Mouse (Mus musculus): Measurements from ENCODE around the gene Mitd1.

Mitd1 gene

DNA sequence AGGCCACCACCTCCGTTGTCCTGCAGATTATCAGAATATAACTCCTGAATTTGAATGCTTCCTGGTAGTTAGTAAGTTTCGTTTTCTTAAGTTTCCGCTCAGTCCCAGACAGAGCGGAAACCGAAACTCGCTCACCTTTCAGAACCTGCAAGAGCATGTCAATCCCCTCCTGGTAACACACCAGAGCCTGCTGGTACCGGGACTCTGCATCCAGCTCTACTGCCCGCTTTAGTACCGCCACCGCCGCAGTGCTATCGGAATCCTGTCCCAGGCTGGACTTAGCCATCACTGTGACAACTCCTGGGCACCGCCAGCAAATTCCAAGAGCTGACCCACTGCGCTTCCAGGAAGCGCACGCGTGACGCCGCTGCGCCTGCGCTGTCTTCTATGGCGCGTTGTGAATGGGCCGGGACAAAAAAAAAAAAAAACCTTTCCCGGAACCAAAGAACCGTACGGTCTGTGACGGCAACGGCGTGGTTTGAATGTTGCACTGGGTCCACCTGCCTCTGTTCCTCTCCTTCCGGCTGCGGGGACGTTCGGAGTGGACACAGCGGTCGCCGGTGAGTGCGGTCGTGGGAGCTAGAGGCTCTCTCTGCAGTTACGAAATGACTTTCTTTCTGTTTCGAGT is at the start of gene Mitd1, which contains the start of gene Mrpl30:
Gene Mitd1, minus strand, starts transcription at position 387 of the 628 bp plus-strand sequence.
Gene Mrpl30, plus strand, starts transcription at position 453 of the 628 bp plus-strand sequence.
- peak; percentile 79 for DNase-seq (ENCODE audit: low spot score)

DNA sequence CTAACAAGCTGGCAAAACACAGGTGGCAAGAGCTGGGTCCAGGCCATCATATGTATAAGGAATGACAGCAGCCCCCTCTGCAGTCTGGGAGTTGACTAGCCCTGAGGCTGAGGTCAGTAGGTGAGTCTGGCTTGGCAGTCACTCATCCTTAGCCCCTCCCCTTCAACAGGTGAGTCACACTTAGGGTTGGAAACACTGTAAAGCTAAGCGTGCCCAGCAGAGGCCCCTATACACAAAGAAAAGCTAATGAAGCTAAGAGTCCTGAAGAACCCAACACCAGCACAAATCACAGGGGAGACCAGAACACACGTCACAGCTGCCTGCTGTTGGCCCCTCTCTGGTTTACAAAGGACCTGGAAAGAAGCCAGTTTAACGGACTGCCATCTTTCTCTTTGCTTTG is 41.6 kb upstream of the Mitd1 start:
- DNase-seq (ENCODE audit: low spot score), result no peak

DNA sequence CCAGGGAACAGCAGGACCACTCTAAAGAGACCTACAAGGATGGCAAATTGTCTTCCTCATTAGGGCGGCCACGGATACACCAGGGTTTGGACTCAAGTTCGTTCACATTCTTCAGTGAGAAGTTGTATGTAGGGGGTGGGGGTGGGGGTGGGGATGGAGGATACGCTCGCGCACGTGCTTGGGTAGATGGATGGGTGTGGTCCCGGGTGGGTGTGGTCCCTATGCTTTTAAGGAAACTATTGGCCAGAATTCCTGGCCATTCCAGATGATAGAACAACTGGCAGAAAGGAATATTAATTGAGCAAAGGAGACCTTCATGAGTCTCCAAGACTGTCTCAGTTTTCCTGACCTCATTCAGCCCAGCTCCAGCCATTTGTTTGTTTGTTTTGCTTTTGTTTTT is 35.8 kb upstream of the Mitd1 start:
- DNase-seq (ENCODE audit: low spot score), result no peak

DNA sequence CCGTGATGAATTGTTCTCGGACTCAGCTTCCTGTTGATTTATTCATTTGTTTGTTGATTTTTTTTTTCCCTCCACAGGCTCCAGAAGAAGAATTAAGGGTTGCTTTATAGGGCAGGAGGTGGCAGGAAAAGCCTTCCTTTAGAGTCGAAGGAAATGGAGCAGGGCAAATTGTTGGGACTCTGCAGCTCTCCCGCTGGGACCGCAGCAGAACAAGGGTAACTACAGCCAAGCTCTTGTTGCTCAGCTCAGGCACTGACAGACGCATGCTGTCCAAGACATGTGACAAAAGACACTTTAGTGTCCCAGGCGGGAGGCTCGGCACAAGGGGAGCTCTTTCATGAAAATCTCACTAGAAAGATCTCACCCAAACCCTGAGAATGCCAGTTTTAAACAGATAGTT is 32.3 kb upstream of the Mitd1 start:
- DNase-seq (ENCODE audit: low spot score), result no peak

DNA sequence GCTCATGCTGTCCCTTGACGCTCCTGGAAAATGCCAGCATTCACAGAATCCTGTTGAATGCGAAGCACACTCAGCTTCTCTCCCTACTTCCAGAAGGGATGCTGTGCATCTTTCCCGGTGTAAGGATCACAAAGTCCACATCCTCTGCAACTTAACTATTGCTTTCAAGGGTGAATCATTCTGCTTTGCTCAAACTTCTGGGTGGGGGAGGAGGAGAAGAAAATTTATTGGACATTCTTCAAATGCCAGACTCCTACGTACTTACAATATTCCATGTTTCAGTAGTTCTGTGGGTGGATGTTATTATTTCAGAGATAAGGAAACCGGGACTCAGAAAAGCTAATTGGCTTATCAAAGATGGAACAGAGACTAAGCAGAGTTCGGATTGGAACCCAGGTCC is 27.9 kb upstream of the Mitd1 start:
- no peak for DNase-seq (ENCODE audit: low spot score)

DNA sequence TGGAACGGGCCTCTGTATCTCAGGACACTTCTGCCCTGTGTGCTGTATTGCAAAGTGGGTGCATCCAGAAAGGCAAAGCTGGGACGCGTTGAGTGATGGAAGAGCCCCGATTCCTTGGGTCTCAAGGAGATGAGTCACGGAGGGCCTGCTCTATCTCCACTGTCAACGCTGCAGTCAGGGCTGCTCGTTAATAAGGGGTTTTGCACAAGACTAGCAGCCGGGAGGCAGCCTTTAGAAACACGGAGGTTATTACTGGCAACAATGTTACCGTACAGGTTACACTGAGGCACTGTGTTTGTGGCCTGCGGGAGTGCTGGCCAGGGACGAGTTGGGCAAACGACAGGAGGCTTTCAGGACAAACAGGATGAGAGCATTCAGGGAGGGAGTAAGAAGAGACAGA is 27.5 kb upstream of the Mitd1 start:
- no peak for DNase-seq (ENCODE audit: low spot score)

DNA sequence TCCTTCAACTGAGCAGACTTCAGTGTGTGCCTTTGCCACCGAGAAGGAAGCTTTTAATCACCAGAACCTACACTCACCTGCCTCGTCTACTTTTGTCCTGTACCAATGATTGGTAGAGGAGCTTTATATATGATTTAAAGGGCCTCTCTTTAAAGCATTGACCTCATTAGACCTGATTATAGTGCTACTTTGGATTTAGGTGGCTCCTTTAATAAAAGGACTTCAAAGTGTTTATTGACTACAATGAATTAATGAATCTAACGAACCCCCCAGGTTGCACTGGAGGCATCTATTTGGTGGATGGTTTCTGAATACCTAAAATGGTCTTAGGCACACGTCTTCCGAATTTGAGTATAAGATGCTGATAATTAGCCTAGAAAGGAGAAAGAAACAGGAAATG is 26.2 kb upstream of the Mitd1 start, which contains the start of gene Lyg2:
Gene Lyg2, minus strand, starts transcription at position 101 of the 400 bp plus-strand sequence.
- DNase-seq (ENCODE audit: low spot score), result no peak

DNA sequence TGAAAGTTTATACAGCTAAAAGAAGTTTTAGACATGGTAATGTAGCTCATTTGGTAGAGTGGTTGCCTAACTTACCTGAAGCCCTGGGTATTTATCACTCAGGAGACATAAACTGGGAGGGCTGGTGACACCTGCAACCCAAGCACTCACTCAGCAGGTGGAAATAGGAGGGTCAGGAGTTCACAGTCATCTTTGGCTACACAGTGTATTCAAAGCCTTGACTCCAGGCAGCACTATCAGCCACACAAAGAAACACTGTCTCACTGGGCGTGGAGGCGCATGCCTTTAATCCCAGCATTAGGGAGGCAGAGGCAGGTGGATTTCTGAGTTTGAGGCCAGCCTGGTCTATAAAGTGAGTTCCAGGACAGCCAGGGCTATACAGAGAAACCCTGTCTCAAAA is 22.5 kb upstream of the Mitd1 start:
- no peak for DNase-seq (ENCODE audit: low spot score)

DNA sequence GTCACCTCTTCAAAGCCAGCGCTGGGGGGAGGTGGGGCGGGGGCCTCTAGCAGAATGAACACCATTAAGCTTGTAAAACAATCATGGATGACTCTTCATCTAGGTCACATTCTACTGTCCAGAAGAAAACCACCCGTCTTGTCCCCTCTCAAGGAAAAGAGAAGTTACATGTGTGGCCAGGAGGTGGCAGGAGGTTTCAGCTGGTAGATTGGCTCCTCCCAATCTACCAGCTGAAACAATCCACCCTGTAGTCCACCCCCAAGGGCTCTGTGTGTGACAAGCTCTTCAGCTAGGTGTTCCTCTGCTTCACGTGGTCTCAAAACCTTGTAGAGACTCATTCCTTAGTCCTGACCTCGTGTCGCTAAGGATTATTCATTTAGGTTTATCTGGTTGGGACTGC is 13.0 kb upstream of the Mitd1 start:
- DNase-seq (ENCODE audit: low spot score), result no peak

DNA sequence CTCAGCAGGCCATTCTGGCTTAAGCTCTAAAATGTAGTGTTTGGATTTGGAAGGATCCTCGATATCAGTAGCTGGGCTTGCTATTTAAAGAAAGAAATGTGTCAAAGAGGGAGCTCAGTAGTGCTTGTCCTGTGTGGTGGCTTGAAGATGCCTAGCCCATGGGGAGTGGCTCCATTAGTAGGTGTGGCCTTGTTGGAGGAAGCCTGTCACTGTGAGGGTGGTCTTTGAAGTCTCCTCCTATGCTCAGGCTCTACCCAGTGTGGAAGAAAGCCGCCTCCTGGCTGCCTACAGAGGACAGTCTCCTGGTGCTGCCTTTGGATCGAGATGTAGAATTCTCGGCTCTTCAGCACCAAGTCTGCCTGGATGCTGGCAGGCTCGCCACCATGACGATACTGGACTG is 10.1 kb upstream of the Mitd1 start:
- DNase-seq (ENCODE audit: low spot score), result no peak

DNA sequence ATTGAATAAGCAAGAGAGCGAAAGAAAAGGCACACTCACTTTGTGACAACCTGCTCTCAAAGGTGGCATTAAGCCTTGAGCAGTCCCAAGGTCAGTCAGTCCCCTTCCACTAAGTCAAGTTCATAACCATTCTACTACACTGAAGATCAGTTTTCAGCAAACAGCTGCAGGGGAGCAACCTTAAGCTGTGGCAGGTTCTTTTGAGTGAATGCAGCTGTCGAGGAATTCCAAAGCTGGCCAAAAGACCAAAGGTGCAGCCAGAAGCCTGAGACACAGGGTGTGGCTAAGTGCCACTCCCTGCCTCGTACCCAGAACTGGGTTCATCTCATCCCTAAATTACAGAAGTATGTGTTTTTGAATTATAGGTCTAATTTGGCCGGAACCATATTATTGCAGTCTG is 9.6 kb upstream of the Mitd1 start:
- DNase-seq (ENCODE audit: low spot score), result no peak

DNA sequence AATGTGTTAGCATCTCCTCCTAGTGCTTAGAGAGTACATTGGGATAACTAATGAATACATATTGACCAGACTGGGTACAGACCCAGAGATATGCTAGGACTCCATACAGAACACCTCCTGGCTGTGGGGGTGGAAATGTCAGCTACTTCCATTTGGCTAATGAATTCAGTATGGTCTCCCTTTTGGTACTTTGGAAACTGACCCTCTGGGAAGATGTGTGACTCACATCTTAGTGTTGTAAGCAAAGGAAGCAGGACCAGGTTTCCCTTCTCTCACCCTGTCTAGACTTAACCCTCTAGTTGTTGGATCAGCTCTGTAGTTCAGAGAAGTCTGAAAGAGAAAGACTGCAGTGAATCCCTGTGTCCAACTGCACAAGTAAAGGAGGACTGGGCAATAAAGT is 4.4 kb upstream of the Mitd1 start:
- DNase-seq (ENCODE audit: low spot score), result no peak

DNA sequence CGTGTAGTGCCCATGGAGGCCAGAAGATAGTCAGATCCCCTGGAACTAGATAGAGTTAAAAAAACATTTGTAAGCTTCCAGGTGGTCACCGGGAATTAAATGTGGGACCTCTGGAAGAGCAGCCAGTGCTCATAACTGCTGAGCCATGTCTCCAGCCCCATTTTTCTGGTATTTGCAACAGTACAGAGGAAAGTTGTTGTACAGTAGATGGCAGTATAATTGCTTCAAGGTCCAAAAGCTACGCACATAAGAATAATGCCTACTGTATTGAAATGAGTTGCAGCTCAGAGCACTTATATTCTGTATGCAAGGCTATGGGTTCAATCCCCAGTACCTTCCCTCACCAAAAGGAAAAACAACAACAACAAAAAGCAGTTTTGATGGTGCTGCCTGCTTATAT is 1.2 kb upstream of the Mitd1 start:
- no peak for DNase-seq (ENCODE audit: low spot score)

DNA sequence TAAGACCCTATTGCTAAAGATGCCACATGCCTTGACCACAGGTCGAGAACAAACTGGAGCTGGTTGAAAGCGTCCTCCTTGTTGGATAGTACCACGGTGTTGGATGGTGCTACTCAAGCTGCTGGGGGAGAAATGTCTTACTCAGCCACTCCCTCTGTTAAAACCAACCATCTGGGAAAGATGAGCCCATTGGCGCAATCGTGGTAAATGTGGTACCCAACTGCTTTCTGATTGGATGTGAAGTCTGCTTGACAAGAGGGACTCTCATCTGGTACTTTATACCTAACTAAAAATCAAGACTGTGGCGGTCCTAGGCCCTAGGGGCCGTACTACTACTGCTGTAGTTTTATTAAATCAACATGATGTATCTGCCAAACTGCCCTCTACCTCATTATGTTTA is 1.0 kb downstream of the Mitd1 start:
- no peak for DNase-seq (ENCODE audit: low spot score)

DNA sequence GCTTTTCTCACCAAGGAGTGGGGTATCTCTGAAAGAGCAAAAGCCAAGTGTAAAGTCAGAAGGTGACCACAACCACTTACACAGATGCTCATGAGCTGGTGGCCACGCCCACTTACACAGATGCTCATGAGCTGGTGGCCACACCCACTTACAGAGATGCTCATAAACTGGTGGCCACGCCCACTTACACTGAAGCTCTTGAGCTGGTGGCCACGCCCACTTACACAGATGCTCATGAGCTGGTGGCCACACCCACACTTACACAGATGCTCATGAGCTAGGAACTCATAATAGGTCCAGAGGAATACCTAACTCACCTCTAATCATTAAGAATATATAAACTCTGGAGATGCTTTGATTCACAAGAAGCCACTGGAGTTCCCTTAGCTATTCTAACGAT is 5.8 kb downstream of the Mitd1 start:
- peak; percentile 17 for DNase-seq (ENCODE audit: low spot score)

DNA sequence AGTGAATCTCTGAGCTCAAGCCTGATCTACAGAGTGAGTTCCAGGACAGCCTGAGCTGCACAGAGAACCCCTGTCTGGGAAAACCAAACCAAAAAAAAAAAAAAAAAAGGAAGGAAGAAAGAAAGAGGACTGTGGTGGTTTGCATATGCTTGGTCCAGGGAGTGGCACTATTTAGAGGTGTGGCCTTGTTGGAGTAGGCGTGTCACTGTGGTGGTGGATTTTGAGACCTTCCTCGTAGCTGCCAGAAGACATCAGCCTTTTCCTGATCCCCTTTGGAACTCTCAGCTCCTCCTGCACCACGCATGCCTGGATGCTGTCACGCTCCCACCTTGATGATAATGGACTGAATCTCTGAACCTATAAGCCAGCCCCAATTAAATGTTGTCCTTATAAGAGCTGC is 6.8 kb downstream of the Mitd1 start:
- DNase-seq (ENCODE audit: low spot score), result no peak

DNA sequence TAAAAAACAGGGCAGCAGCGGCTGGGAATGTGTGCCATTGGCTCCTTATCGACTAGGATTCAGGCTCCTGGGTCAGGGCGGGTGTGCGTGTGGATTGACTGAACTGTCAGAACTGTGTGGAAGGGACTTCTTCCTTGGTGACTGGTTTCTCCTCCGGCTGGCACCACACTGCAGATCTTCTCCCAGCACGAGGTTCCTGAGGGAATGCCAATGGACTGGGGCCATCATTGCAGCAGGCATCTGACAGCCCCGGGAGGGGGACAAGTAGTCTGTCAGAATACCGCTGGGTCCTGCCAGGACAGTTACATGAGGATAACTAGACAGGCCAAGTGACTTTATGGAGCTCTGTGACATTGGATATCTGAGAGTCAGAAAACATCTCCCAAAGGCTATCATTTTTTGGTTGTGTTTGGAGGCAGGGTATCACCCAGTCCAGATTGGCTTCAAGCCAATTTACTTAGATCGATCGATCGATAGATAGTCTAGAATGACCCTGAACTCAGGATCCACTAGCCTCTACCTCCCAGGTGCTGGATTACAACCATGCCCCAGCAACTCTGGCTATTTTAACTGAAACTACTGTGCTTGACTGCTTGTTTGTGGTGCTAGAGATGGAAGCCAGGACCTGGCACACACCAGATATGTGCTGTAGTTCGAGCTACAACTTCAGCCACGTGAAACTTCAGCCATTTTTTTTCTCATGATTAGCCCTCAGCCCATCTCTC is 12.3 kb downstream of the Mitd1 start:
- DNase-seq (ENCODE audit: low spot score), result no peak

DNA sequence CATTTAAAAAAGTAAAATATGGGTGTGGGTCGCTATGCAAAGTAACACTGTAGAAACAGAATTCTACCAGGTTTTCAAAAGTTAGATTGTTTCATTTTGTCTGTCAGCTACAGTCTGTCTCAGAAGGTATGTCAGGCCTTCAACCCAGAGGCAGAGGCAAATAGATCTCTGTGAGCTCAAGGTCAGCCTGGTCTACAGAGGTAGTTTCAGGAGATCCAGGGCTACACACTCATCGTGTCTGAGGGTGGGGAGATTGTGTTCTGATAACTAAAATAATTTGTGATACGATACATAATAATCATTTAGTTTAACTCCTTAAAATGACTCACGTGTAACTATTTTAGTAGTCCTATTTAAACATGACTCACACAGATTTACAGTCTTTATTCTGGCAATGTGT is 17.1 kb downstream of the Mitd1 start:
- DNase-seq (ENCODE audit: low spot score), result no peak

DNA sequence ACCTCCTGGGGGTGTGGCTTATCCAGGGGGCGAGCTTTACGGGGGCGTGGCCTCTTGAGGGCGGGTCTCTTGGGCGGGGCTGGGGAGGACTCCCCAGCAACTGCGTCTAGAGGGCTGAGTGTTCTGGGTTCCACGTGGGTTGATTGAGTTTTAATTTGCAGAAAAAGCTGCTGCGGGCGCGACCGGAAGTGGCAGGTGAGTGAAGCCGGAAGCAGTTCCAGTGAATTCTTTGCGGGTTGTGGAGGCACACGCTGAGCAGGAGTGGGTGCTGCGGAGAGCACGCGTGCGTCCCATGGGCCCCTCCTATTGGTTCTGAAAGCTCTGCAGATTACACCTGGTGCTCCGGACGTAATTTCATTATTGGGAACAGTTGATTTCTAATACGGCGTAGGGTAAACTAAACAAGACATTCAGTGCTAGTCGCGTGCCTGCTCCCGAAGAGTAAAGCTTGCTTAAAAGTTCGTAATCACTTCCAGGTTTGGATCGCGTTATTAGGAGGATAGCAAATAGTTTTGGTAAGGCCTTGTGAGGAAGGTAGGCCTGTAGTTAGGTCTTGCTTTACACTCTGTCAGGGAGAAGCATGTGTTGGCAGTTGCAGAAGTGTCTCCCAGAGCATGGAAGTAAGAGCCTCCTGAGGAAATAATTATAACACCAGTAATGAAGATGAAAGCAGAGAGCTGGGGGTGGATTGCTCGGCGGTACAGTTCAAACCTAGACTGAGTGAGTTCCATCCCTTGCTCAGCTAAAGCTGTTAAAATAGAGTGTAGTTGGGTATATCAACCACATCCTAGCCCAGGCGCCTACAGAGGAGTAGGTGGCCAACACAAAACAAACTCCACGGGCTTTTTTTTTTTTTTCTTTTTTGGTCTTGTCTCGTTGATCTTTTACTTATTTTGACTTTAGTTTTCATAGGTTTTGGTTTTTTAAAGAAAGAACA is 17.8 kb downstream of the Mitd1 start:
- DNase-seq (ENCODE audit: low spot score), result peak; percentile 69

DNA sequence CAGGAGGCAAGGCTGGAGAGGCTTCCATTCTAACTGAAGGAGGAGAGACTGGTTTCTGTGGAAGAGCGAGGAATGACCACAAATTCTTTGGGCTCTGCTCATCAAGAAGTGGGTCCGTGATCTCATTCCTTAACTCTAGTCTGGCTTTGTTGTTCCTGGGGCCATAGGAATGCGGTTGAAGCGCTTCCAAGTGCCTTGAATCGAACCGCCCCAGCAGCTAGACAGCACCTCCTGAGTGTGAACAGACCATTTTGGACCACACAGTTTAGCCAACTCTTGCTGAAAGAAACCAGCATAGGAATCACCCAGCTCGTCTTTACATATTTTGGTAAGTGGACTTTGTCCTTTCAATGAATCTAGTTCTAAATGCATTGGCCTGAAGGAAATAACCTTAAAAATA is 18.5 kb downstream of the Mitd1 start, which contains the start of gene Lipt1:
Gene Lipt1, plus strand, starts transcription at position 35 of the 400 bp plus-strand sequence.
- no peak for DNase-seq (ENCODE audit: low spot score)

DNA sequence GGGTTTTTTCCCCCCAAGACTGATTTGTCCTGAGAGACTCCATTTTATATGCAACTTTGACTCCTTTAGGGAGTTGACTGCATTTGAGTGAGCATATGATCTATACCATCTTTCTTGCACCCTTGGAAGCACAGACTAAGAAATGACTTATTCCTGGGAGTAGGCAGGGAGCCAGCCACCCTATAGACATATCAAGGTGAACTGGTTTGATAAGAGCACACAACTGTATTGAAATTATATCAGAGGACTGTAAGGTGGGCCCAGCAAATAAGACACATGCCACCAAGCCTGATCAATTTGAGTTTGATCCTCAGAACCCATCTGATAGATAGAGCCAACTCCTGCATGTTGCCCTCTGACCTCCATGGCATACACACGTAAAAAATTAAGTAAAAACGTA is 20.8 kb downstream of the Mitd1 start:
- DNase-seq (ENCODE audit: low spot score), result no peak

DNA sequence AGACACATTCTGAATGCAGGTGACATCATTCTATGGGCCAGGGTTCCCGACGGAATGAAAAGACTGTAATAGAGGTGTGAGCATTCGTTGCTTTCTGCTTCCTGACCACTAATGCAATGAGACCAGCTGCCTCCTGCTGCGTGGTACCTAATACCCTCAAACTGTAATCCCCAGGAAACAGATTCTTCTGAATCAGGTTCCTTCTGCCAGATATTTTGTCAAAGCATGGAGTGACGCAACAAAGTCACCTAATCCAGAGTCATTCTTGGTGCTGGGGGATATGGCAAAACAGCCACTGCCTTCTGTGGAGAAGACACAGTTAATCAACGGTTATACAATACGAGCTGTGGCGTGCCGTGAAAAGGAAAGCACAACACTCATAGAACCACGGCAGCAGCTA is 21.6 kb downstream of the Mitd1 start:
- no peak for DNase-seq (ENCODE audit: low spot score)
